Mouse (Mus musculus) neural tube, embryonic 11.5 days (tissue): ENCODE data around the gene Nrf1. TPM values are rescaled to one million over a fixed set of nuclear protein-coding genes. Genes with fewer than 3 reads are reported as not detected.
A peak's percentile ranks its signal among the peaks of the same experiment; 100 is the strongest.

Experiments used
- ATAC-seq: fragments of 200-750 bp; cut with Nextera tagmentation; 2 replicates; pipeline ENCODE4 v1.8.0; 2017; ENCODE audit warnings: moderate number of reproducible peaks, mild to moderate bottlenecking, moderate TSS enrichment, moderate library complexity; ENCODE audit not compliant: insufficient read depth, low FRiP score, low TSS enrichment
- DNase-seq: peaks from one replicate; pipeline ENCODE4 v3.0.0-alpha.2; 2015; ENCODE audit warnings: low spot score
- H3K27ac ChIP-seq: fragments of 300-500 bp; sonication (generic); 2 replicates; pipeline ENCODE4 v1.5.1; 2014; ENCODE audit warnings: low read depth, mild to moderate bottlenecking, low read length
- H3K27me3 ChIP-seq: fragments of 300-500 bp; sonication (generic); 2 replicates; pipeline ENCODE4 v1.6.1; 2014; ENCODE audit warnings: mild to moderate bottlenecking, low read length, mixed read lengths; ENCODE audit not compliant: control insufficient read depth, insufficient read depth
- H3K36me3 ChIP-seq: fragments of 300-500 bp; sonication (generic); 2 replicates; pipeline ENCODE4 v1.6.1; 2014; ENCODE audit warnings: mild to moderate bottlenecking, low read length, moderate library complexity, mixed read lengths; ENCODE audit not compliant: control insufficient read depth, insufficient read depth
- H3K4me1 ChIP-seq: fragments of 300-500 bp; sonication (generic); 2 replicates; pipeline ENCODE4 v1.6.1; 2014; ENCODE audit warnings: low read length, mixed read lengths; ENCODE audit not compliant: control insufficient read depth, insufficient read depth
- H3K4me2 ChIP-seq: fragments of 300-500 bp; sonication (generic); 2 replicates; pipeline ENCODE4 v1.6.1; 2014; ENCODE audit warnings: low read depth, mild to moderate bottlenecking, moderate library complexity
- H3K4me3 ChIP-seq: fragments of 300-500 bp; sonication (generic); 2 replicates; pipeline ENCODE4 v1.5.1; 2014; ENCODE audit warnings: low read depth, low read length
- H3K9ac ChIP-seq: fragments of 300-500 bp; sonication (generic); 2 replicates; pipeline ENCODE4 v1.6.1; 2014; ENCODE audit warnings: mild to moderate bottlenecking, low read length
- H3K9me3 ChIP-seq: fragments of 300-500 bp; sonication (generic); 2 replicates; pipeline ENCODE4 v1.6.1; 2016; ENCODE audit warnings: low read length; ENCODE audit not compliant: control insufficient read depth
- WGBS: fragments of 180-500 bp; shearing (Covaris S2); extraction: QIAGEN DNeasy Blood & Tissue Kit; methylation state at CpG from one replicate; pipeline ENCODE4 v1.1.7; 2014; 5-methylcytosine and 5-hydroxymethylcytosine counted together
- polyA plus RNA-seq: library from polyadenylated mRNA; unstranded; fragments of >200 nt; fragmentation: Nextera tagmentation; extraction: Ambion mirVana; gene quantifications from 2 replicates; pipeline ENCODE4 v1.2.1, GENCODE M21; 2014

Gene Nrf1
- polyA plus RNA-seq, 1 experiment from 2014 or later, result 77.7 TPM

DNA sequence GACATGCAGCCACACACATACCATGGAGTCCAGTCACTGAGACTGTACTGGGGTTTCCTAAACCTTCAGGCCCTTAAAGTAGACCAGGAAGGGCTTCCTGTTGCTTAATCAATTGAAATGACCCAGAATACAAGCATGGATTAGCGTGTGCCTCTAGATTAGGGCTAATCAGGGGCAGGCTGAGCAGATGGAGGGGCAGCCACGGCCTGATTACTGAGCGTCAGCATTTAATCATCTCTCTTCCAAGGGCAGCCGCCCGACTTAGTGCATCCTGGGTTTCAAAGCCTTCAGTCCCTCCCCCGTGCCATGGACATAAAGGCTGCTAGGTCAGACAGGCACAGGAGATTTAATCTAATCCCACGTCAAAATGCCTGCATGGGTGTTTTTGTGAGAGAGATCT is 99.3 kb downstream of the Nrf1 start:
- 75% methylated on average over 7 of the region's 7 CpGs for WGBS
- no peak overlapping the region for H3K4me2 ChIP-seq
- peaks cover 6% of the 10 kb centered on the region for H3K36me3 ChIP-seq
- H3K27me3 ChIP-seq, result no peaks in the 10 kb centered on the region
- H3K4me1 ChIP-seq, result no peaks in the 10 kb centered on the region
- H3K27ac ChIP-seq, result no peak overlapping the region
- no peak overlapping the region for H3K4me3 ChIP-seq
- H3K9ac ChIP-seq, result no peak overlapping the region
- no peaks in the 10 kb centered on the region for H3K9me3 ChIP-seq
- DNase-seq (no peak), ATAC-seq (no peak)

DNA sequence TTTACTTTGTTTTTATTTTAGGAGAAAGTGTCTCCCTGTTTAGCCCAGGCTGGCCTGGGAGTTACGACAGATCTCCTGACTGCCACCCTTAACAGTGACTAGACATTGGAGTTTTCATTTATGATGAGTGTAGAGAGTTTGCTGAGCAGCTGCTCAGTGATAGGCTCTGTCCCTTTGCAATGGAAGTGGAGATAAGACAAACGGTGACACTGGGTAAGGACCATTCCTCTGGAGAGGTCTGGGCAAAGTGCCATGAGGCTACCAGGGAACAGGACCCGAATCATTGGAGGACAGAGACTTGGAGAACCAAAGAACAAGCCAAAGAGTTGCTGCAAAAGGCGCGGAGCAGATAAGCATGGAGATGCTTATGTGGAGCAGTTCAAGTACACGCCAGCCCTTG is 100.0 kb downstream of the Nrf1 start:
- no peak overlapping the region for H3K4me3 ChIP-seq
- WGBS, result 91% methylated on average over 6 of the region's 6 CpGs
- H3K36me3 ChIP-seq, result peaks cover 6% of the 10 kb centered on the region
- no peak overlapping the region for H3K4me2 ChIP-seq
- no peaks in the 10 kb centered on the region for H3K9me3 ChIP-seq
- DNase-seq, result no peak
- H3K9ac ChIP-seq, result no peak overlapping the region
- ATAC-seq, result no peak
- H3K27me3 ChIP-seq, result no peaks in the 10 kb centered on the region
- no peaks in the 10 kb centered on the region for H3K4me1 ChIP-seq
- H3K27ac ChIP-seq, result no peak overlapping the region

DNA sequence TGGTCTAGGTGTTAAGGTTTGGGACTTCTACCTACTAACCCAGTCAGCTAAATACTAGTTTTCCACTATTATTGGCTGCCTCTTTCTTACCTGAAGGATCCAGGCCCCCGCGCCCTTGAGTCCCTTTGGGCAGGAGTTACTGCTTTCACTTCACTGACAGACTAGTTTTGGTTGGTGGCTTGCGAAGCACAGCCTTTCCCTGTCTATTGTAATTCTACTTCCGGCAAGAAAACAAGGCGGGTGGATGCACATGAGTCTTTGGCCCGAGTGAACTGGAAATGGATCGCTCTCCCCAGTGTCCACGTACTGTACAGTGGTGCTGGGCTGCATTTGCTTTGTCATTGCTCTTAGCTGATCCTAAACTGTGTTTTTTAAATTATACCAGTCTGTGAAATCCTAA is 102.7 kb downstream of the Nrf1 start:
- DNase-seq (no peak), ATAC-seq (no peak)
- no peak overlapping the region for H3K4me3 ChIP-seq
- WGBS, result 94% methylated on average over 8 of the region's 8 CpGs
- H3K27ac ChIP-seq, result no peak overlapping the region
- no peaks in the 10 kb centered on the region for H3K4me1 ChIP-seq
- H3K36me3 ChIP-seq, result peaks cover 2% of the 10 kb centered on the region; the same call in 1 of the 2 replicates
- H3K9me3 ChIP-seq, result no peaks in the 10 kb centered on the region
- H3K4me2 ChIP-seq, result no peak overlapping the region
- no peak overlapping the region for H3K9ac ChIP-seq
- H3K27me3 ChIP-seq, result no peaks in the 10 kb centered on the region

DNA sequence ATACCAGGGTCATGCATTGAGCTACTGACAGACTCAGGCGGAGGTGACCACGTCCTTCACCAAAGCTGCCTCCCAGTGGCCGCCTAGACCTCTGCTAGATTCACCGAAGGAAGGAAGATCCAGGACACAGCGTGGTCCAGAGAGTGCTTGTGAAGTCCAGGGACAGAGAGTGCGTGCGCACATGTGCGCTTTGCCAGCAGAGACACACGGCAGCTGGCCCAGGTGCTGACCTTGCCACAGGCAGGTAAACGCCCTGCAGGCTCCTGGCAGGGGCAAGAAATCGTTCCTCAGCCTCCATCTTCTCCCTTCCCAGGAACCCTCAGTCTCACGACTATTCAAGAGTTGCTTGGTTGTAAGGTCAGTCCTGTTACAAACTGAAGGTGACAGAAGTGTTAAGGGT is 104.4 kb downstream of the Nrf1 start:
- no peaks in the 10 kb centered on the region for H3K9me3 ChIP-seq
- H3K4me3 ChIP-seq, result no peak overlapping the region
- DNase-seq (no peak), ATAC-seq (no peak)
- no peak overlapping the region for H3K4me2 ChIP-seq
- no peaks in the 10 kb centered on the region for H3K27me3 ChIP-seq
- H3K4me1 ChIP-seq, result no peaks in the 10 kb centered on the region
- H3K36me3 ChIP-seq, result peaks cover 2% of the 10 kb centered on the region; the same call in 1 of the 2 replicates
- no peak overlapping the region for H3K27ac ChIP-seq
- 89% methylated on average over 12 of the region's 12 CpGs for WGBS
- H3K9ac ChIP-seq, result no peak overlapping the region

DNA sequence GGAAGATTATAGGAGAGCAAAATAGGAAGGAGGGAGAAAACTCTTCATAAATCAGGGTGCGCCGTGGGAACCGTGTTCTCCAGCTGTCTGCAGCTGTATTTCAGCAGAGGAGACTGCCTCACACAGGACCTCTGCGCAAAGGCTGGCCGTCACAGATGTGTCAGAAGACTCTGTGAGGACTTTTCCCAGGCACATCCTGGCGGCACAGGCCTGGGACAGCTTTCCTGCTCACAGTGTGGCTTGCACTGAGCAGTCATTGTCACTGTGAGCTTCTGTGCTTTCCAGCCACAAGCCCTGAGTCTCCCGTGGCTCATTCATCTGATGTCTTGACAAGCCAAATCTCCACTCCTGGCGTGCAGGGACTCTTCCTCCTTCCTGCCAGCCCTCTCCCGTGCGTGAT is 104.9 kb downstream of the Nrf1 start:
- WGBS, result 69% methylated on average over 10 of the region's 10 CpGs
- Histone ChIP-seq H3K27me3 (no peaks in the 10 kb centered on the region), H3K36me3 (peaks cover 2% of the 10 kb centered on the region; the same call in 1 of the 2 replicates), H3K4me2 (no peak overlapping the region), H3K27ac (no peak overlapping the region), H3K4me3 (no peak overlapping the region), H3K9ac (no peak overlapping the region), H3K9me3 (no peaks in the 10 kb centered on the region), H3K4me1 (no peaks in the 10 kb centered on the region)
- ATAC-seq (no peak; the same call in 1 of the 2 replicates), DNase-seq (peak; percentile 27)

DNA sequence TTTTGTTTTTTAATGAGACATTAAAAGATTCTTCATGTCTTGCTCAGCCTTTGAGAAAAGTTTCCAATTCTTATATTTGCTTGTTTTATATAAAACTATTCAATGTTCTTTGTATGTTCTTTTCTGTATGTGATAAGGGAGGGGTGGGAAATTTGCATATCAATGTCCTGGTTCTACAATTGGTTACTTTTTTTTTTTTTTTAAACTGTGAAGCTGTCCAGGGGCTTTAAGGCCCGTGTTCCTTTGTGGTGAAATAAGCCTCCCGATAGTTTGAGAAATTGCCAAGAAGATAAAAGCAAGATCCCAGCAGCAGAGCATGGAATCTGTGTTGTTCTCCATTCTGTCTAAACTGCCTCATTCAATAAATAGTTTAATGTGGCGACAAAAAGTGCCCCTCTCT is 105.3 kb downstream of the Nrf1 start:
- H3K9ac ChIP-seq, result no peak overlapping the region
- H3K9me3 ChIP-seq, result no peaks in the 10 kb centered on the region
- DNase-seq, result no peak
- peaks cover 2% of the 10 kb centered on the region; the same call in 1 of the 2 replicates for H3K36me3 ChIP-seq
- H3K4me3 ChIP-seq, result no peak overlapping the region
- H3K4me2 ChIP-seq, result no peak overlapping the region
- no peaks in the 10 kb centered on the region for H3K27me3 ChIP-seq
- H3K4me1 ChIP-seq, result no peaks in the 10 kb centered on the region
- no peak for ATAC-seq
- WGBS, result 70% methylated on average over 3 of the region's 3 CpGs
- H3K27ac ChIP-seq, result no peak overlapping the region

DNA sequence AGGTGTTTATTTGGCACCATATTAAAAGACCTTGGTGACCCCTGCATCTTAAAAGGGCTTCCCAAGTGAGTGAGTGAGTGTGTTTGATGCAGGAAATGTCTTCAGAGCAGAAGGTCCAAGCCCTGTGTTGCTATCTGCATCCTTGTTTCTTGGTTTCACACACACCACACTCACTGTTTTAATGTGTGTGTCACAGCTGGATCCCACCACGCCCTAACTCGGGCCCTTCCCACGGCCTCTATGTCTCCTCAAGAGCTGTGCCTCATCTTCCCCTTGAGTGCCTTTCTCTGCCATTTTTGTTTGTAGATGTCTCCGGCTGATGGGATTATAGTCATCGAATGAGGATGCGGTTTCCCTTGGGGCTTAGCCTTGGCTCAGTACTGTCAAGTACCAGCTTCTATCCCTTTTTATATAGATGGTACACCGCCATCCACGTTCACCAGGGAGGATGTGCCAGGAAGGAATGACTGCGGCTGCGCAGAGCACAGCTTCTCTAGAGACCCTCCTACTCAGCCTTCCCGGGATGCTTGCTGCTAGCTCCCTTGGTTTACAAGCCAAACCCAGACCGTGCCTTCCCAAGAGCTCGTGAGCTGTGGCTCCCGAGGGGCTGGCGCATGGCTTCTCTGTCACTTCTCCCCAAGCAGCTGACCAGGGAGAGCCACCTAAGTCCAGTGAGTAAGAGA is 106.1 kb downstream of the Nrf1 start:
- H3K27ac ChIP-seq, result no peak overlapping the region
- no peaks in the 10 kb centered on the region for H3K4me1 ChIP-seq
- DNase-seq, result no peak
- no peak overlapping the region for H3K4me3 ChIP-seq
- no peaks in the 10 kb centered on the region for H3K27me3 ChIP-seq
- H3K9ac ChIP-seq, result no peak overlapping the region
- WGBS, result 90% methylated on average over 15 of the region's 15 CpGs
- H3K4me2 ChIP-seq, result no peak overlapping the region
- H3K36me3 ChIP-seq, result peaks cover 2% of the 10 kb centered on the region; the same call in 1 of the 2 replicates
- ATAC-seq, result no peak
- no peaks in the 10 kb centered on the region for H3K9me3 ChIP-seq

DNA sequence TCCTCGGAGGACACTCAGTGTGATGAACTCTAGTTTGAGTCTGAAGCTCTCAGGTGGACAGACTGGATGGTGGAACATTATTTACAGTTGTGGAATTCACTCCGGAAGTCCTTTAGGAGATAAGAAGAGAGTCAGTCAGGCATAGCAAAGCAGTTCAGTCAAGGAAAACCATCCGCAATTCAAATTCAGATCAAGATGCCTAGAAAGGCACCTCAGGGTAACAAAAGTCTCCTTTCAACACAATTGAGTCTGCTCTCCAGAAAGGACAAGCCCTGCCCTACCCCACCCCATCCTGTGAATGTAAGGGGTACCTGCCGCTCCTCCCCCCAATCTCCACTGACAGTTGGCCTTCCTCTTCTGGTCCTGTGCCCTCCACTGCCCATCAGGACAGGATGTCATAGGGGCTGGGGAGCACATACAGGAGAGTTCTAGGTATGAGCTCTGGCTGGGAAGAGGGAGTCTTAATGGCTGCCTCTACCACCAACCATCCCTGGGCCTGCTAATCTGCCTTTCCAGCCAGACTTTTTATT is 111.8 kb downstream of the Nrf1 start:
- Histone ChIP-seq H3K36me3 (no peaks in the 10 kb centered on the region; the same call in 1 of the 2 replicates), H3K27ac (no peak overlapping the region), H3K4me3 (no peak overlapping the region), H3K9ac (no peak overlapping the region), H3K4me2 (no peak overlapping the region), H3K27me3 (no peaks in the 10 kb centered on the region), H3K9me3 (no peaks in the 10 kb centered on the region), H3K4me1 (no peaks in the 10 kb centered on the region)
- ATAC-seq (no peak), DNase-seq (no peak)
- 59% methylated on average over 4 of the region's 4 CpGs for WGBS

DNA sequence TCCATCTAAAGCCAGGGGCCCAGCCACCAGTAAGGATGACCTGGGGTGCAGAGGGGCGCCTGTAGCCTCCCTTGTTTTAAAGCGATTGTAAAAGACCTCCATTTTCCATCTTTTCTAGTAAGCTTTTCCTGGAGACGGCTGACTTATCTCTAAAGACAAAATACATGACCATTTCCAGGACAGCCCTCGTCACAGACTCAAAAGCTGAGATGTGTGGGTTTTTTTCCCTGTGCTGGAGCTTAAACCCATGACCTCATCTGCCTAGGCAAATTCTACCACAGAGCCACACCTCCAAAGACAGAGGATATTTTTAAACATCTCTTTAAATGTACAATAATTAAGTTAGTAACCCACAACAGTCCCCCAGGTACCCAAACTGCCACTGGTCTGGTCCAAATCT is 112.6 kb downstream of the Nrf1 start:
- Histone ChIP-seq H3K9ac (no peak overlapping the region), H3K9me3 (no peaks in the 10 kb centered on the region), H3K4me3 (no peak overlapping the region), H3K27me3 (no peaks in the 10 kb centered on the region), H3K27ac (no peak overlapping the region), H3K4me2 (no peak overlapping the region), H3K4me1 (no peaks in the 10 kb centered on the region), H3K36me3 (no peaks in the 10 kb centered on the region)
- 85% methylated on average over 4 of the region's 4 CpGs for WGBS
- DNase-seq (no peak), ATAC-seq (no peak)
